Mouse (Mus musculus) lung, adult 18-20 months (tissue): ENCODE measurements at regions not wholly inside any gene's neighbourhood (a gene's known extent, or its start where the extent isn't known, plus 50 kb on each side); places are given as distances from the start of the nearest gene placed in this dataset.

ENCODE experiments used
- DNase-seq, 2 experiments: peaks; one replicate each; pipeline ENCODE4 v3.0.0; 2022; ENCODE audit warnings: mixed read lengths in 2 of 2

DNA sequence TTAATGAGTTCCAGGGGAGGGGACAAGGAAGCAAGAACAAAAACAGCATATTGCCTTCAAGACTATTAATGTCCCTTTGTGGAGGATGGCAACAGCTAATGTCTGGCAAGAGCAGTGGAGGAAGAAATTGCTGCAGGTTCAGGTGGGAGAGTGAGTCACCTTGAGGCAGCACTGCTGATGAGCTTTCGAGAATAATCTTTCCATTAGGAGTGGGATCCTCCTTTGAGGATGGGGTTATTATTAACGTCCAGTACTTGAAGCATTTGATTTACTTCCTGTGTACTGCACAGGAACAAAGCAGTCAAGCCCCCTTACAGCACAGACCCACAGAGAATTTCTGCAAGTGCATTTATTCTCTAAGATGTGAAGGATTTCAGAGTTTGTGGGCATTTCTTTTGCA lies 671.2 kb upstream of the Stxbp6 start:
- DNase-seq: no peak

DNA sequence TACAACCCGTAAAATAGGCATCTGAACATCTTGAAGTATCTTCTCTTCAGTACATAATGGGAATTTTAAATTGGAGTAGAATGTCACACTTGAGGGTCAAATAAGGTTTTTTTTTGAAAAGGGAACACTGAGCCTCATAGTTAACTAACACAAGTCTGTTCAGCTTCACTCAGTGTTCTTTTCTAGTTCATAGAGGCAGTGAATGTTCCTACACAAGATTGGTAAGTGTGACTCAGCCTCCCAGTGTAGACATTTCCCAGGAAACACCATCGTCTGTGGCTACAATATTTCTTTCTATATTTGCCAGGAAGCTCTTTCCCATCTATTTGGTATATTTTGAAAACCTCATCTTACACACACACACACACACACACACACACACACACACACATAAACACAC lies 670.1 kb upstream of the Stxbp6 start:
- DNase-seq: no peak

DNA sequence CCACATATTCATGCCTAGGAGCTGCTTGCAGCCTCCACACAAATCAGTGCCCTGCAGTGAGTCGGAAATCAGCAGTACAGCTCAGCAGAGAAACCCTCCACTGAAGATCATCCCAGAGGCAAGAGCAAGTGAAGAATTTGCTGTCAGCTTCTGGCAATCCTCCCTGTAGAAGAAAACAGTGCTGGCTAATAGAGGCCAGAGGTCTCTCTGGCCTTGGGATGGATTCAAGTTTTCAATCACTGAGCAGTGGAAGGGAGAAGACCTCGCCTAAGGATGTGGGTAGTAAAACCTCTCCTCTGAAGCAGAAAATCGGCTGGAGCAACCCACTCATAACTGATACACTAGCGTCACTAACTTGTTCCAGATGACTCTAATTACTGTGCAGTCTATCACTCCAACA lies 659.2 kb upstream of the Stxbp6 start:
- no peak for DNase-seq

DNA sequence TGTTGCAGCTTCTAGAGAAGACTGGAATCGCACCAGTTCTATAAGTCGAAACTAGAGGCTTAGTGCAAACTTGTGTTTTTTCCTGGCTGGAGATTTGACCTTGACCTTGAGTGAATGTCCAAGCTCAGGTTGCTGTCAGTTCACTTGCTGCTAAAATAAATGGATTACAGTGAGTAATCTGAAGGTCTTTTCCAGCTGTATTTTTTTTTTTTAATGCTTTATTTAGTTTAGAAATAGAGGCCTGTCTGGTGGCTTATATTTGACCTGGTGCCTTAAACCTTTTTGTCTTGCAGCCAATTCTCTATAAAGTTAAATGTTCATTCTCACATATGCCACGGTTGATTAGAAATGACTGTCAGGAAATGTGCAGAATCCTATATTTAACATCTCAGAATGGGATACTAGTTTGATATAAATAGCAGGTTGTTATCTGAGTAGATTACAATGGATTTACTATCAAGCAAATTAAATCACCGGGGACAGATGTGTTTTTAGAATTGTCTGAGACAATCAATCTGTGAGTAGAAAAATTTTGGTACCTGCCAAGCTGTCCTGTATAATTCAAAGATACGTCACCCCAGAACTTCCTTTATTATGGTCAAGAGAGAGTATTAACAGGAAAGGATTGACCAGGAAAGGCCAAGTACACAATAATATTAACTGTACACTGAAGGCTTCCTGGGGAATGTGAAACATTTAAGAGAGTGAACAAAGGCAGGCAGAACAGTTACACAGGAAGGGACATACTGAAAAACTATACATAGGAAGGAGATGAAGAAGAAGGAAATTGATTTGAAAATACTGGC lies 650.3 kb upstream of the Stxbp6 start:
- no peak for DNase-seq

DNA sequence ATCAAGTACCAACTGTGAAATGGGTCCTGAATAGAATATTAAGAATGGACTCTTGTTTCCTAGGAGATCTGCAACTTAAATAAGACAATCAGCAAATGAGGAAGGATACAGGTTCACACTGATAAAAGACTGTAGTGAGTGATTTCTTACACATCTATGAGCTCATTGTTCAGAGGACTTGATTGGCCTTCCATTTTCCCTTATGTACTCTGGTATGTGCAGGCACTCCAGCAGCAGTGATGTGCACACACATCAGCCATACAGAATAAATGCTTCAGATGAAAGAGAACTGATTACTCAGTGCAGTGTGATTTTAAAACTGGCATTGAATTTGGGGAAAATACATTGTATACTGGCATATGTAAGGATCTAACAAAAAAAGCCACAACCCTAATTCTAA lies 636.8 kb upstream of the Stxbp6 start:
- no peak for DNase-seq

DNA sequence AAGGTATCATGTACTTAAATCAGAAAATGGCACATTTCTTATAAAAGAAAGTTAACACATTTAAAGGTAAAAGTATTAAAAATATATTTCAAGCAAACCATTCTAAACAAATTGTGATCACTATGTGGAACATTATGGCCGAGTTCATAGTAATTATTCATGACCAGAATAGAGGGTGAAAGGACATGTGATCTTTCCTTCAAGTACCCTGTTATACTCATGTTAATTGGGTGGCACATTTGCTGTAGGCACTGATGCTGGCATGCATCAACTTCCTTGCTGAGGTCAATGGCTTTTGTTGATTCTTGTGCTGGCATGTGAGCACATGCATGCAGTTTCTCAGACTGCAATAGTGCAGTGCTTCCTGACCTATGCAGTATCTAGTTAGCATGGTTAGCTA lies 636.3 kb upstream of the Stxbp6 start:
- no peak for DNase-seq

DNA sequence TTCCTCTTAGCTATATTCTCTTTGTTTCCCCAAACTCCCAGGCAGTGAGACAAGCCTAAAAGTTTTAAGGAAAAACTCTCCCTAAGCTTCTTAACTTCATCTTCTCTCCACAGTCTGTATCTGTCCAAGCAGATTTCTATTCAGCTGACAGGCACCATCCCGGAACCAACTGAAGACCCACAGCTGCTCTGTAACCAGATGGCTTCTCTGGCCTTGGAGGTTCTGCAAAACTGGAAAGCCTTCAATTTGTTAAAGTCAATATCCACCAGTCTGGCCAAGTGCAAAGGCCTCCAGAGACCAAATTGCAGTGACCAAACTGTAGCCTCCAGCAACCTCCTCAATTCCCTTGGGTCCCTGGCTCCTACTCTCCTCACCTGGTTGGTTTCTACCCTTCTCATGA lies 614.8 kb upstream of the Stxbp6 start:
- DNase-seq: no peak

DNA sequence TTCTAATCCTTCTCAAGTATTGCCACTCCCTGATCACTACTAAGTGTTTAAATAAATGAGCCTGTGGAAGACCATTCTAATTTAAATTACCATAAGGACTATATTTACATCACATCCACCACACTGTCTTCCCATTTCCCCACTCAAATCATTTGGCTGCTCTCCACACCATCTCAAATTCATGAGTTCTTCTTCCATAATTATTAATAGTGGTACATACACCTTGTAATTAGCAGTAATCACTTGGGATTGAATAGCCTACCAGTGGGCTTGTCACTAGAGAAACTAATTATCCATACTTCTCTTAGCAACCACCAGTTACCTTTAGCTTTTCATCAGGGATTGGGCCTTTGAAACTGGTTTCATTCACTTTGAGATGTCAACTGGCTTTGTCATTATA lies 612.3 kb upstream of the Stxbp6 start:
- no peak for DNase-seq

DNA sequence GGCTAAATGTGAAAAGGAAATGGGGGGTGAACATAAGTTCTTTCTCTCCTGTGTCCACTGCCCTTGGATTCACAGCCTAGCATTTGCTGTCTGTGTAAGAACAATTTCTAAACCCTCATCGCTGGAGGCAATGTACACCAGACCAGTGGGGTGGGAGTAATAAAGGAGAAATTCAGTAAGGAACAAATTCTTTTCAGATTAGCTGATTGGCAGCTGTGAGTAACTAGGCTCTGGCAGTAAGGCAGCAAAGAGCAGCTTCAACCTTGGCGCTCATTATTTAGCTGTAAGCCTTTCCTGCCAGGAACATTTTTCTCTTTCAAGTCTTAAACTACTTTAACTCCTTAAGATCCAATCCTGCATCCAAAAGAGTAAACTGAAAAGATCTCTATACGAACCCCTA lies 597.9 kb upstream of the Stxbp6 start:
- no peak for DNase-seq

DNA sequence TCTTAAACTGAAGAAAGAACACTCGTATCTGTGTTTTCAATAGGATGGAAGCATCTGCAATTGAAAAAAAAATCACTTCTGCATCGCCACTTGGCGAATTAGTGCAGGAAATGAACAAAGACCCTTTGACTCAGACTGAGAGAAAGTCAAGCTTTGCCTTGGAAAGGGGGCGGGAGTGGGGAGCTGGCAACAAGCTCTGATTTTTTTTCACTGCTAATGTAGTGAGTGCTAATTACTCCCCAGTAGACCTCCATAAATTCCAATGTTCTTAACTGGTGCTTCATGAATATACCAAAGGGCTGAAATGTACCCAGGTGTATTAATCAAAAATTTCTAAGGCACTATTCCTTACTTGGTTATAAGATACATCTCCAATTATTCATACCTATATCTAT lies 597.0 kb upstream of the Stxbp6 start:
- DNase-seq: no peak

DNA sequence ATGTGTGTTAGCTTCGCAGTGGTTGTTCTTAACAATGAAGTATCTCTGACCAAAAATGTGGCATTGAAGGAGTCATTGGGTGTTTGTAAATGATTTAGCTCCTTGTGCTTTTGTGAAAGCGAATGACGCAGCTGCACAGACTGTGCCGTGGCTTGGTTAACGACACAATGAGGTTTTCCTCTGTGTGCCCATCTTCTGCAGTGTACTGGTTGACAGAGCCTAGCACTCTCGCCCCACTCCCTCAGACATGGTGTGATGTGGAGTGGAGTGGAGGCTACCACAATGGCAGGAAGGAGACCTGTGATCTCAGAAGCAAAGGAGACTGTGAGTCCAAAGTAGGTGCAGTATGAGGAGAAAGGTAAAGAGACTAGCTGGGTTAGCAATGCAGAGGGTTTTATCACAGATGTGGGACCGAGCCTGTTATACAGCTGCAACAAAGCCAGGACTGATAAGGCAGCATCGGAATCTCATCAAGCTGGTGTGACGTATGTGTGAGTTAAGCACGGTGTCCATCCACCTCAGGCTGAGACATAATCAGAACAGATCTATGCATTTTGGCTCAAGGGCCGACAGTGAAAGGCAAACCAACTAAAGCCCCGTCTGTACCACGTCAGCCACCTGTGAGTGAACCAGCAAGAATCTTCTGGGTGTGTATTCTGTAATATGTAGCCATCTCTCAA lies 596.5 kb upstream of the Stxbp6 start:
- DNase-seq: no peak

DNA sequence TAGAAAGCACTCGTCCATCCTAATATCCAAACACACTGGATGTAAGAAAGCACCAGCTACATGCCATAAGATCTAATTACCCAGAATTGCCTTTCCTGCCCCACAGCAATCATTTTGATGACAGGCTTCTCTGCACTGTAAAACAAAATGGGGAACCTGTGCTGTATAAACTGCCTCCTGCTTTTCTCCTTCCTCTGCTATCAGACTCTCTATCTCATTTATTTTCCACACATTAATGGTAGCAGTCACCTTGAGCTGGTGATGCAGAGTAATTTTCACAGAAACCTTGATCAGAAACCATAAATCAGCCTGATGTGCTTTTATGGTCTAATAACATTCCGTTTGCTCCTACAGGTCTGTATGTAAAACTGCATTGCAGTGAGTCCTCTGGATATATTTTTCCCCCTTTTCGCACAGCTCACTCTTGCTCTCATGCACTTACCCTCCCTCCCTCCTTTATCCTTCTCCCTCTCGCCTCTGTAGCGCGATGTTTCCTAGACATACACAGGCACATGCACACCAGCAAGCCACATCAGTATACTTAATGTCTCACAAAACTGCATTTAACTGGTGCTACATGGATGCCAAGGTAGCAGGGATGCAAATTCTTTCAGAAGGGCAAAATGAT lies 595.9 kb upstream of the Stxbp6 start:
- no peak for DNase-seq

DNA sequence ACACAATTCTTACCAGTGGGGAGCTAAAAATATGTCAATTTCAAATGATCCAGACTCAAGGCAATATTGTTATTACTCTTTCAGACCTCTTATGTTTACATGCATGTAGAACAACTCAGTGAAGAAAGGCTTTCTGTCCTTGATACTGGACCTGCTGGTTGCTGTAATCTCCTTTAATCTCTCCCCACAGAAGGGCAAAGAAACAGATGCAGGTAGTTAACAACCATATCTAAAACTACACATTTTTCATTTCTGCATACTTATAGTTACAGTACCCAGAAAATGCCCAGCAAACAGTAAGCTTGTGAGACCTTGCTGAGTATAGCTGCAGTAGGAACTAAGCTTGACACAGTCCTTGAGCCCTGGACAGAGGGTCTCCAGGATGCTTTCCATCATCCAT lies 585.1 kb upstream of the Stxbp6 start:
- DNase-seq: no peak

DNA sequence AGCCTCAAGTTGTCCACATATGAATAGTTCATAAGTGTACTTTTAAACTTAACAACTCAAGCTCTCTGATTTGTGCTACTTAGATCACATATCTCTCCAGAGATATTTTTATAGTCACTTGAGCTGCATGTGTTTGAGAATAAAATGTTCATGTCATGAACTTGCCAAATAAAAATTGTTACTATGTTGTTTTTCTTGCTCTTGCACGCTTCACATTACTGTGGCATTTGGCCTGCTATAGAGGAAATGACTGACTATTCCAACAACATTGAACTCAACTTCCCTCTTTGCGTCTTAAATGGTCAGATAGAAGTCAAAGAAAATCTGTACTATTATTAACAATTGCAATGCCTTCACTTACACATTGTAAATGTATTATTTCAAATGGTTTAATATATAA lies 582.1 kb upstream of the Stxbp6 start:
- no peak for DNase-seq

DNA sequence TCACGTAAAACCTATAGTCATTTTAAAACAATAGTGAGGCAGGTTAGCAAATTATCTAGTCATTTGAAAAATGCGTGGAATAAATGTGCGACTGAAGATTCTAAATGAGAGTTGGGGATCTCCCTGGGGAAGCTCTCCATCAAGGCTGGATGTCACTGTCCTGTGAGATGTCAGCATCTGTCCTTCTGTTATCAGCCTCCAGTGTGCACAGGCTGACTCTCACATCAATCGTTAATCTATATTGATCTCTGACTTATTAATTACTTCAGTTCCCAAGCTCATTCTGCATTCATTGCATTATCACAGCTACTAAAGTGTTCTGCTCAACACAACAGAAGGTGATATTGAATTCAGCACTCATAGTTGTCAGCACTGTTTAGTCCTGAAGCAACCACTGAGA lies 574.1 kb upstream of the Stxbp6 start:
- no peak for DNase-seq

DNA sequence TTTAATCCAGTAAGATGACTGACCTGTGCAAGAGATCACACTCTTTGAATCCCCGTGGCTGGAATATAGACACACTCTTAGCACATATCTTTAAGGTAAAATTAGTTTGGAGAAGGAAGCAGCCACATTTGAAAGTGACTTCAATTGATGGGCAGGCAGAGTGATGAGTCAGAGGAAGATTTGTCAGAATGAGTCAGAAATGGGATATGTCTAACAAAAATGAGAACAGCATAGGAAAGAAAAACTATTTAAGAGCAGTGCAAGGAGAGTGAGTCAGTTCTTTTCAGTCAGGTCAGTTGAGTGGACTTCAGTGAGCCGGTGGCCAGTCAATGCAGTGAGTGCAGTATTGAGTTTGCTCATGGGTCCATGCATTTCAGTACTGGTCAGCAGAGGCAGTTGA lies 569.7 kb upstream of the Stxbp6 start:
- no peak for DNase-seq

DNA sequence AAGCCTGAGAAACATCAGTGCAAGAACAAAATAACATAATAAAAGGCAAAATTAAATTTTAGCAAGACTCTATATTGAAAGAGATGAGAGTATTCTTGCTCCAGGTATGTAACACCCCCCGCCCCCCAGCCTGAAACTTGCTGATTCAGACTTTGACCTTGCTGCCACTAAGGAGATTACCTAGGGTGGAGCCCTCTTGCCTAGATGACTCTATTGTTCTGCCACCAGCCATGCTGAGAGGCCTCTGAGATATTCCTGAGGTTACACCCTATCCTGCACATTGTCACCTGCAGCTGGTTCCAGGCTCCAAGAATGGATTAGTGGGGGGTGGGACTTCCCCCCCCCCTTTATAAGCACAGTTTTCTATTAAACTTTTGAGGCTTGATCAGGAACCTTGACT lies 548.3 kb upstream of the Stxbp6 start:
- DNase-seq: no peak

DNA sequence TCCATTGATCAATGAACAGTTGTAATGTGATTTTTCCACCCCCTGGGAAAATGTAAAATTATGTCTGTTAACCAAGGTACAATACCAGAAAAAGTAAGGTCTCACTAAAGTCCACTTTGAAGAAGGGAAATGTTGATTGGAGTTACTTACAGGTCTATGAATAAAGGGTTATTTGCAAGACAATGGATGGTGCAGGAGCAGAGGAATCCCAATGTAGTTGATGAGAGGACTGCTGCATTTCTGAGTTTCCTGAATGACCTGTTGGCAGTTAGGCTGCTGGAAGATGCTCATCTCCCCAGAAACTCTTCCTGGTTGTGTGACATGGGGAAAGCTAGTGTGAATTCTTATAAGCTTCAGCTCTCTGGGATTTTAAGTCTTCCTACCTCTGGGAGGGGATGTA lies 545.5 kb upstream of the Stxbp6 start:
- DNase-seq: no peak

DNA sequence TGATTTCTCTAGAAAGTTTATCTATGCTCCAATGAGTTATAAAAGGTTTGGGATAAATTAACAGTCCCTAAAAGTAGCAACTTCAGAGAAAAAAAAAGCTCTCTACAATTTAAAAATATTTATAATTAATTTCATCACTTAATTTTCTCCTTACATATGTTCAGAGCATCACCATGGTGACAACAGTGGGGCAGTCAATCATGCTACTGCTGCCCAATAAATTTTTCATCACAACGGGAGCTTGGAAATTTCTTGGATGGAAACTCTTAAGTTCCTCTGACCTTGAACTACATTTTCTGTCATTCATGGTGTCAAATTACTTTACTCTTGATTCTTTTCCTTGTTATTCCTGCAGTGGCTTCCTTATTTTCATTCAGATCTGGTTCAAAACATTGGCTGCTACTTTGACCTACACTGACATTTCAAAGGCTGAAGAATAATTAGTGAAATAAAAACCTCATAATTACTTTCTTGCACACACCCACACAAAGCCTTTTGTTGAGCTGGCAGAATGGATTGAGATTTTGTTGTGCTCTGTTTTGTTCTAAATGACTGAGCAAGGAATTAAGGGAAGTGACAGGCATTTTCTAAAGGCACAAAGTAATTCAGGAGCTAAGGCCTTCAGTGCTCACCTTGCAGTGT lies 540.1 kb upstream of the Stxbp6 start:
- DNase-seq: no peak

DNA sequence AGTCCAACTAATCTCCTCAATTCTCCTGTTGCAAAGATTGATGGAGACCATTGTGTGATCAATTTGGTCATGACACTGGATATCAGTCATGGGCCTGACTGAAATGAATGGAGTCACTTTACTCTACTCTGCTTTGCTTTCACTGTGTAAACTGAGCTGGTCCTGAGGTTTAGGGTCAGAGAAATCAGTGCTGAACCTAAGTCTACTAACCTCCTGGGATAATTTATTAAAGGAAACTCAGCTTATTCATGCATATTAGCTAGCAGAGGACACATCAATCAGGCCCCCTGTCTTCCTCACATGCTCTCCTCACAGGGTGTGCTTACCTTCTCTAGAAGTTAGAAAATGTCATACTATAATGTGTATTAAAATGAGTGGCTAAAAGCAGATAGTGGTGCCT lies 539.6 kb upstream of the Stxbp6 start:
- DNase-seq: no peak

DNA sequence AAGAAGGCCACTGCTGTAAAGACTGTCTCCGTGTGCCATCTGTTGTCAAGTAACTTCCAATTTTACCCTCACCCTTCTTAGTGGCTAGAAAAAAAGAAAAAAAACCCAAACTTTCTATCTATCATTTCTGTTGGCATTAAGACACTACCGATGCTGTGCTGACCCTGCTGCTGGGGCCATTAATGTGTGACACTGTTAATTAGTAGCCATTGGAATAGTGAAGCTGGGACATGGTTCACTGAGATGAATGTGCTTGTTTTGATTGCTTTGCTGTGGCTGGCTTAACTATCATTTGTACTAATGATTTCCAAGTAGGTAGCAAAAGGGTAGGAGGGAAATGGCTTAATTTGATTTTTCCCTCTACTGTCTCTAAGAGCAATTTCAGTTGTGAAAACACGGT lies 524.9 kb upstream of the Stxbp6 start:
- no peak for DNase-seq

DNA sequence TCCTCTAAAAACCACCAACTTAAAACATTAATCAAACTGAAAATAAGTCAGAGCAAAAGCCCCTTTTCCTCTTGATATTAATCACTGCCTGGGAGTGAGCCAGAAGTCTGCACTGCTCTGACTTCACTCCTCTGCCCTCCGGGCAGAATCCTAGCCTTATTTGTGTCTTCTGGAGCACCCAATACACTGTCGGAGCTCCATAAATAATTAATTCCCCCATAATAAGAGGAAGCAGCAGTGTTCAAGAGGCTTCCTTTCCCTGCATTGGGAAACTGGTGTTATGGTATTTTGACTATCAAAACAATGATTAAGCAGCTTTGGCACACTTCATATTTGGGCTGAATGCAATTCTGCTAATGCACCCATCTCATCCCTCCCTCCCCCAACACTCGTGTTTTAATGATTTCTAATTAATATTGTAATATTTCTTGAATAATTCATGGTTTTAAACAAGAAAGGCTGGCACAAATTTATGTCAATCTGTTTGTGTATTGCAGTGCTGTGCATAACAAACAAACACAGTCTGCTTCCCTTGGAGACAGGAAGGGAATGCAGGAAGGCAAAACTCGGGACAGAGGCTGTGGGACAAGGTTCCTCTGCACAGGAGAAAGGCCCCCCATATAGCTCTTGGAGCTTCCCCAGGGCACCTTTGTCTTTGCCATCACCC lies 523.5 kb upstream of the Stxbp6 start:
- no peak for DNase-seq

DNA sequence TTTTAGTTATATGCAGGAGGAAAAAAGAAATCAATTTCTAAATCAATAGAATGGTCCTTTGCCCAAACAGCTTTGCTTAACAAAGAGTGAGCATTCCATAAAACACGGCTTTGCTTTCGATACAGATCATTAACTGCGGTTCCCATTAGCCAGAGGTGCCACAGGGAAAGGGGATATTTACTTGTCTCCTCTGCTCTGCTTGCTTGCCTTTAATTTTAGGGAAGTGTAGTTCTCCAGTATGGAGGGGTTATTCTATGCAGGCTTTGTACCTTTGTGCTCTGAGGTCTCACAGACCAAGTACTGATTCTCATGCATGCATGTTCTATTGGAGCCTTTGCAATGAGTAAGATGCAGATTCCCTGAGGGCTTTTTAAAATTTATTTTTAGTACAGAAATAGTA lies 520.2 kb upstream of the Stxbp6 start:
- DNase-seq: no peak
